Mouse (Mus musculus) lung, postnatal 36 days (tissue): ENCODE data around the gene Rbfox2.
A peak's percentile ranks its signal among the peaks of the same experiment; 100 is the strongest.
"Not testable (repeated sequence)": the region's sequence is repeated elsewhere in the genome, so short reads cannot be mapped to it uniquely, and the experiment has no call there.

Source experiments
- DNase-seq: peaks from one replicate; pipeline ENCODE4 v3.0.0; 2022; ENCODE audit warnings: mixed read lengths

Rbfox2 gene

DNA sequence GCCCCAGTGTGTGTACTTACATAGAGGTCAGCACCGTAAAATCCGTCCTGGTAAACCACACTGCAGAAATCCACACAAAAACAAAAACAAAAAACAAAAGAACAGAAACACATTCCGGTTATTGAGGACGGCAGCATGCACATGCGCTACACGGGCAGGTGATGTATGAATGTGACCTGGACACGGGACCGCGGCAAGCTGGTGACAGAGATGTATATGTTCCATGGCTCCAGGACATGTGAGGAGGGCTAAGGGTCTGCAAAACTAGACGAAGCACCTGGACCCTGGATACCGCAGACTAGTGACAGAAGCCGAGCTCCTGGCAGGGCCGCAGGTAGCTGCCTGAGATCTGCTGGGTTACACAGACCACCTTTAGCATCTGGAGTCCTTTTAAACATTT is 212.4 kb downstream of the Rbfox2 start:
- no peak for DNase-seq

DNA sequence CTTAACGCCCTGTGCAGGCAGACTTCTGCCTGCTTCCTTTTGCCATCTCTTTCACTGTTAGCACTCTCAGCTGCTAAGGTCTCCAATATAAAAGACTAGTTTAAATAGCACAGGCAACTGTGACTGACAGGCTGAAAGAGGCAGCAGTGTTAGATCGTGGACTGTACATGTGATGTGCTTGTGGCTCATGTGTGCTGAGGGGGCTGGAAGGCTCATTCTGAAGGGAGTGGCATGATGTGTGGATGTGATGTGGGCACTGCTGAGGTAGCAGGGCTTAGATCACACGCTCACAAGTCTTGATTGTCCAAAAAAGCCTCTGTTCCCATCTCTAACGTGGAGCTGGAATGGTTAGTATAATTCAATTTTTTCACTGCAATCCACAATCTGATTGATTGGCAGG is 215.4 kb downstream of the Rbfox2 start:
- DNase-seq = no peak

DNA sequence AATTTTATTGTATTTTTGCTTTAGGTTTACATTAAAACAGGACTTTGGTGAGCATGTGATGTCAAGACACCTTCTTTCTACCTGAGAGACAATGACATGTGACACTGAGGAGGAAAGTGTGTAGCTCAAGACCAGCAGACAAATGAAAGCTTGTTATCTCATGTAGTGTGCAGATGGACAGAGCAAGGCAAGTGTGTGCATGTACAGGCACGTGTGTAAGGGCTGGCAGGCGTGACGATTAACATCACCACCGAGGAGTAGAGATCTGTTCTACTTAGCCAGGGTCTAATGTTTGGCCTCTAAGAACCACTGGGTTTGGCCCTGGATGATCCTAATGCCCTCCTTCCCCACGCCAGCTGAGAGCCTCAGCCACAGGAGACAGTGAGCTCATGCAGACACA is 216.3 kb downstream of the Rbfox2 start:
- DNase-seq = no peak

DNA sequence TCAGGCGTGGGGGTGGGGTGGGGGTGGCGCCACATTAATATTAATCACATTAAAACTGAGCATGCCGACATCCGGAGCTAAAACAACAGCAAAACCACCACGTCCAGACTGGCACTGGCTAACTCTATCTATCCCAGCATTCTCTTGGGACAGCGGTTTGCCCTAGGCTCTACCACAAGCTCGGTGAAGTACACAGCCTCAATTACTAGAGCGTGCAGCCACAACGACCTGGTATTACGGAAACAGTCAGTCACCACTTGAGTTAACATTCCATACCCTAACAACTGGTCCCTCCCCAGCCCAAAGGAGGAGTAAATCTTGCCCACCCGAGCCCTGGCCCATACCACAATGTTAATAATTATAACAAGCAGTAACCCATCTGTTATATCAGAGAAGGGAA is 217.6 kb downstream of the Rbfox2 start:
- no peak for DNase-seq

DNA sequence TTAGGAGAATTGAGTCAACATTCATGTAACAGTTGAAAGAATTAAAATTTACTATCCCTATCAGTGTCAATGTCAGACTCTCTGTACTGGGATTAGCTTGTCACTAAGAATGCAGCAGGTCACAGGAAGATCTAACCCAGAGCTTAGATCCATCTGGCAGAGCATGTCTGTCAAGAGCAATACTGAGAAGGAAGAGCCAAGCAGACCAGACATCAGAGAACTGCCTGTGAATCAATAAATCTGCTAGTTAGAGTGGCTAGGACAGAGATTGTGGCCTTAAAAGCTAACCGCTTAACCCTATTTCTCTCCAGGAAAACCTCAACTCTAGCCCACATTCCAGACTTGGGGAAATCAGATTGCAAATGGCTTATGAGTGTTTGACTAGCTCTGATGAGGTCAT is 220.3 kb downstream of the Rbfox2 start:
- no peak for DNase-seq

DNA sequence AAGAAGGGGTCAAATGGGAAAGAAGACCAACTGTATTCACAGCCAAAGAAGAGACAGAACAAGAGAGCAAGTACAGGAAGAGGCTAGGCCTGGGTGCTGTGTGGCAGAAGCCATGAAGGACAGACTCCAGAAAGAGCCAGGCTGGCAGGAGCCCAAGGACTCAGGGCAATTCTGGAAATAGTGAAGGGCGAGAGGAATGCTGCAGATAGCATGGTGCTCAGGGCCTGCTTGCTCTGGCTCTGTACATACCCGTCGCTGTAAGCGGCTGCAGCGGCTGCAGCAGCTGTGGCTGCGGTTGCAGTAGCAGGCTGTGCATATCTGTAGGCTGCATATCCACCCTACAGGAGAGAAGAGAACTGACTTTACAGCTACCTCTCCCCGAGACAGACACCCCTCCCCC is 221.0 kb downstream of the Rbfox2 start:
- no peak for DNase-seq

DNA sequence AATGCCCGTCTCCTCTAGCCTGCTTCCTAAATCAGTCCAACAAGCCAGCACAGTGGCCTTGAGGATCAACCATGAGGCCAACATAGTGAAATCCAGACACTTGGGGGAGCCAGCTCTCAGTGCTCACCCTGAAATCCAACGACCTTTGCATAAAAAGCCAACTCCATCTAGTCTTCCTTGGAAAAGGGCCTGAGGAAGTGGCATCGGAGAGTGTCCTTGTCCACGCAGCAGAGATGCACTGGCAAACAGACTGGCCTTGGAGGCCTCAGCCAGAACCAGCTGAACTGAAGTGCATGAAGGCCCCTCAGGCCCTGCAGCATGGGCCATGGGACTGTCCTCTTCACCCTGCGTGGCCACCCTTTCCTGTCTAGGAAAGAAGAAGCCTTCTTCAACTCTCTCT is 225.3 kb downstream of the Rbfox2 start:
- no peak for DNase-seq

DNA sequence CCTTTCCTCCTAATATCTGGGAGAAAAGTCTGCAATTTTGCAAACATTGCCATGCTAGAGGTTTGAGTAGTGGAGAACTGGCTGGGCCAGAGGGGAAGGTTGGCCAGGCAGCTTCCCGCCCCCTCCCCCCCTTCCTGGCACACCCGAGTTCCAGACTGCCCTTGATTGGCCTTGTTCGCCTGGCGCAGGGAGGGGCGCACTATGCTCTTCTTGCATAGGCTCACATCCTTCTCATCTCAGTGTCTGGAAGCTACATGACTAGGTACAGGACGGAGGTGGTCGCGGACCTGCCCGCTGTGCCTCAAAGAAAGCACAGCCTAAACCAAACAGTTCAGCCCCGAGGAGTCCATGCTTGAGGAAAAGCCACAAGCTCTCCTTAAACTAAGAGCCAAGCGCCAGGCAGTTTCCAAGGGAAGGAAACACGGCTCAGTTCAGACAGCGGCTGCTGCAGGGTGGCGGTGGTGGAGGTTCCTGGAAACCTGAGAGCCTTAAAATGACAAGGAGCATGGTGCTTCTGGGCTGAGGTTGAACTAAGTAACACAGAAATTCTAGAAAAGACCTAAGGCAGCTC is 226.0 kb downstream of the Rbfox2 start:
- no peak for DNase-seq

DNA sequence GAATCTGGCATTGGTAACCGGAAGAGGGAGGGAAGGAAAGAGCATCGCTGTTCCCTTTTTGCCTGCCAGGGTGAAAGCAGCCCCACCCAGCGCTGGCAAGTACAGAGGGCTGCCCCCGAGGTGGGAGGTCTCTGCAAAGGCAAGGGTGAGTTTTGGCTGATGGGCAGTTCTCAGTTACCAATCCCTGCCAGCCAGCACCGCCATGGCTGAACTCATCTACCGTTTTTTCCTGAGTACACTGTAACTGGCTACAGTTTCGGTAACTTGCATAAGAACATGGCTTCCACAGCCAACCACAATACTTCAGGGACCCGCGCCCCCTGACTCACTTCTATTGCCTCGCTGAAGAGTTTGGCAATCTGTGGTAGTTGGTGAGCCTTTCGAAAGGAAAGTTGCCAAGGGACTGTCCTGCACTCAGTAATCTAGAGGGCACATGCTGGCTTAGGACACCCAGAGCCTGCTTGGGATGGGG is 226.9 kb downstream of the Rbfox2 start:
- peak; percentile 58 for DNase-seq

DNA sequence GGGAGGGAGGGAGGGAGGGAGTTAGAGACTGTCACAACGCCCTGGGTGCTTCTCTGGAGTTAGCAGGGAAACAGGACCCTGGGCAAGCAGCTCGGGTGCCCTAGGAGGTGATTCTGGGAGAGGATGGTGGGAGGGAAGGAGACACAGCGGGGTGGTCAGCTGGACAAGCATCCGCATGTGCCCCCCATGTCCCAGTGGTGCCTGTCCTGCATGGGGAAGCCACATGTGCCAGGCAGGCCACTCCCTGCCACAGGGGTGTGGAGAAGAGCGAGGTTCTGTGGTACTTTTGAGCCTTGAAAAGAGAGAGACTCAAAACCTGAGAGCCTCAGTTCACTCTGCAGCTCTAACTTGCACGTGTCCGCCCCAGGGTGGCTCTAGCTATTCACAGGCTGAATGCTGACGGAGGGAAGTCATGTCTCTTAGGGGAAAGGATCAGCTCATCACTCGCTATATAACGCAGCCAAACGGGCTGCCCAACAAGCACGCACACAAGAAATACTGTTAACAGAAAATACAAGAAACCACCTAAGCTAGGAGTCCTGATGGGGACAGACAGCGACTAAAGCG is 227.5 kb downstream of the Rbfox2 start:
- no peak for DNase-seq

DNA sequence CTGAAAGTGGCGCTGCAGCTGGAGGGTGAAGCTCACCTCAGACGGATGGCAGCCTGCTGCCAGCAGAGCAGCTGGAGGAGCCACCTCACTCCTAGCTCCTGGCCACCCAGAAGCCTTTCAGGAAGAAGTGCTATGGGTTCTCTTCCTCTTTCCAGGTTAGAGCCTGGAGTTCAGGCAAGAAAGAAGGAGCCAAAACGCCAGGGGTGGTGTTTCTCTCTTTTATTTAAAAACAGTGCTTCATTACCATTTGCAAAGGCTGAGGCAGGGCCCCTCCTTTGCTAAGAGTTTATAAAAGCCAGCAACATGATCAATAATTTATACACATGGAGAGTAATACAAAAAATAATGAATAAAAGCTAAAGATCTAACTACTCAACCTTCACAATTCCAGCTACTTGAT is 228.0 kb downstream of the Rbfox2 start:
- DNase-seq = no peak

DNA sequence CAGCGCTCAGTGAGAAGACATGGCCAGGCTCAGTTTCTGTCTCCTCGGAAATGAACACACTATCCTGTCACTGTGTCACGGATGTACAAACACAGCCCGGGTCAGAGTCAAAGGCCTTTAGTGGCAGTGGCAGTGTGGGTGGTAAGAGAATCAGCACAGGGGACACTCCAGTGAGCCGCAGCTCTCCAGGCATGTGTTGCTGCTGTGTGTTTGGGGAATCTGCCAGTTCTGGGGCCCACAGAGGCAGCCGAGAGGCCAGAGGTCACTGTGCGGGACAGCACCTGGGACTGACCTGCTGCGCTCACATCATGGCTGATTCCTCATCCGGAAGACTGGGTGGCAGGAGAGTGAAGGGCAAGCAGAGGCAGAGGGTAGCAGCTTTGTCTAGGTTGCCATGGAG is 228.9 kb downstream of the Rbfox2 start:
- DNase-seq = no peak

DNA sequence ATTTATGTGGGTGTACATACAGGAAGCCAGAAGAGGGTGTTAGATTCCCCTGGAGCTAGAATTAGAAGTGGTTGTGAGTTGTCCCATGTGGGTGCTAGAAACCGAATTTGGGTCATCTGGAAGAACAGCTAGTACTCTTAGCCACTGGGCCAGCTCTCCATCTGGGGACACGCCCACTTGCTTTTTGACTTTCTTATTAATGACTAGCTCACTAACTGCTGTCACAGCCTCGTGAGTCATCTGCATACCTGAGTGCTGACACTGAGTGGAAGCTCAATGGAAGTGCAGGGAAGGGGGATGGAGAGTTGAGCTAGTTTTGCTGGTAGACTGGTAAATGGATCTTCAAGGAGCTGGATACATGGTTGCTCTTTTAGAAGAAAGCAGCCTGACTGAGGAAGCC is 230.3 kb downstream of the Rbfox2 start:
- DNase-seq = peak; percentile 30

DNA sequence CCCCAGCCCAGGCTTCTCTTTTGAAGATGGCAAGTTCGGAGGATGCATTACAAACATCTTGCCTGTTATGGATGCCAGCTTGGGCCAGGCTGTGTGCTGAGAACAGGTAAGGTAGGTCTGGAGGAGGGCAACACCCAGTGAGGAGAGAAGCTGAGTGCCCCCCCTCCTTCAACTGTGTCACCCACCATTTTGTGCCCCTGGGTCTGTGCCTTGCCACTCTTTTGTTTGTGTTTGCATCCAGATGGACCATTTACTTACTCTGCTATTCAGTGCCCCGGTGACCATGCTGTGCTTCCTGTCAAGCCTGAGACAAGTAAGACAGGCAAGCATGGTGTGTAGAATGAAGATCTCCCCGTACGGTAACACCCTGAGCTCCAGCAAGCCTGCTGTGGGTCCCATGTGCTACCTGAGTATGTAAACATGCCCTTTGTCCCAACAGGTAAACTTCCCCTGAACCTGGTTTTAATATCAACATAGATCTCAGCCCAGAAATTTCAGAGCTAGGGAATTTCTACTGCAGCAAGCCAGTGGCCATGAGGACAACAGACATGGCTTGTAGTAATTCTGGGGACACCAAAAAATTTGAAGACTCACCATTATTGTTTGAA is 234.1 kb downstream of the Rbfox2 start:
- DNase-seq = no peak

DNA sequence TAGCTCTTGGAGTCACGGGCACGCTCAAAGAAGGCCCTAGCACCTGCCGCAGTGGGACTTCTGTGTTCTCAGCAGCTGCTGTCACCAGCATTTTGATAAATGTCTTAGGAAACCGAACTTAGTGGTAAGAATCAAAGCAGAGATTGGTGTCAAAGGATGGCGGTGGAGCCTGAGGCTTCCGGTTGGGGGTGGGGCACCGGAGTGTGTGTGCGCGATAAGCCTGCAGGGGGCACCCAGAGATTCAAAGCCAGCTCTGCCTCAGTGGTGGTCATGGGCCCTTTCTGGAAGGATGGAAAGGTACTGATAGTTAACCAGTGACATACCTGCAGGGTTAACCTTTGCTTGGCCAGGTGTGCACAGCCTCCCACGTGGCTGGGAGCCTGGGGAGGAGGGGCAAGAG is 235.3 kb downstream of the Rbfox2 start:
- peak; percentile 49 for DNase-seq

DNA sequence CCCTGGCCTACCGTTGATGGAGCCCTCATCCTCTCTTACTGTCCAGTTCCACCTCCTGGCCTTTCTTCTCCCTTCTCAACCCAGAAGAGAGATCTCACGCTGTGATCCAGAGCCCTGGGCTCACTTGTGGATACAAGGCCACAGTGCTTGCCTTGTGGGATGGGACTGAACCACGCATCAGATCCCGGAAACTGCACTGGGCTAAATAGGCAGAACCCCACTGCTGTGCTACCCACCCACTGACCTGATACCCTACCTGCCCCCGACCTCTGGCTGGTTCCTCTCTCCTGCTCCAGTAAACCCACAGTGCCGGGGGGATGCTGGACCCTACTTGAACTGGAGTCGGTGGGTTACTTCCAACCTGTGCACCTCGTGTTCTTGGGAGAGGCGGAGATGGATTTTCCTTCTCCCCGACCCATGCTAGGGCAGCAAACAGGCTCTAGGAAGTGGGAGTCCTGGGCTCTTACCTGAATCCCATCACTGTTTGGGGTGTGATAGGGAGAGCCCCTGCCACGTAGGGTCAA is 236.0 kb downstream of the Rbfox2 start:
- DNase-seq = no peak

DNA sequence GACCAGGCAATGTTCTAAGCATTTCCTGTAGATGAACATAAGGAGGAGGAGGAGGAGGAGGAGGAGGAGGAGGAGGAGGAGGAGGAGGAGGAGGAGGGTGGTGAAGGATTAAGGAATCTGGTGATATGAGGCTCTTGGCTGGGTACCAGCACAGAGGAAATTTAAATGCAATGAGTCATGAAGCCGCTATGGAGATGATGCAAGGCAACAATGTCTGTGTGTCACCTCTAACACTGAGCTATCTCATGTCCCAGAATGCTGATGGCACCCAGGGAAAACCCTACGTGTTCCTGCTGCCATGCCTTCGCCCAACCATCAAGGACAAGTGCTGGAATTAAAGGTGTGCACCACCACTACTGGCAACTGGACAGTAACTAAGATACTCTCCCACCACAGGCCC is 237.8 kb downstream of the Rbfox2 start:
- DNase-seq = peak; percentile 32

DNA sequence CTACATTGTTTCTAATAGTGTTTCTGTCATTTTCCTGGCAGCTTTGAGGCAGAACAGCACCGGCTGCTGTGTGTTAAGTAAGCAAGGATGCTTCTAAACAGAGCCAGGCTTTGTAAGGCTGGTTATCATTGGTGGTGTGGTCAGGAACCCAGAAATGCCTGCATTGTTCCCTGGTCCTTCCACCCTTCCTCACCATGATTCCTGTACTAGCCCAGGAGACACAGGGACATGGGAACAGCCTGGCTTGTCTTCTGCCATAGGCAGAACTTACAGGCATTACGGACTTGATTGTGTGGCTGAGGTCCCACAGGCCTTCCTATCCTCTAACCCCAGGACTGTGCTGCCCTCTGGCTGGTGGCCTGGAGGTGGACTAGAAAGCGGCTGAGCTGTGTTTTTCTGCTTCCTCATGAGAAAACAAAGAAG is 238.4 kb downstream of the Rbfox2 start:
- no peak for DNase-seq

DNA sequence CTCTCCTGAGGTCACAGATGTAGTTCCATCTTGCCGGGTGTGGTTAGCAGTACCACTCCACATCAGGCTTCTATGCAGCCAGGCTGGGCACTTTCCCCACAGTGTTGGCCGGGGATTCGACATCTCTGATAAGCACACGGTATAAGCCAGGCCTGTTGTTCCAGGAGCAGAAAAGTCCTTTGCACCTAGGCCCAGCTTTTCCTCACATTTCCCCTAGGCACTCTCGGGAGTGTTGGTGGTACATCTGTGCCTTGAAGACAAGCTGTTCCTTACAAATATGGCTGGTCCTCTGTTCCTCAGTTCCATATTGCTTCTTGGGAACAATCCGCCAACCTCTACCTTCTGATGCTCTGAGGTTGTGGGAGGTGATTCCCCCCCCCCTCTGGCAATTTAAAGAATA is 240.6 kb downstream of the Rbfox2 start:
- no peak for DNase-seq

DNA sequence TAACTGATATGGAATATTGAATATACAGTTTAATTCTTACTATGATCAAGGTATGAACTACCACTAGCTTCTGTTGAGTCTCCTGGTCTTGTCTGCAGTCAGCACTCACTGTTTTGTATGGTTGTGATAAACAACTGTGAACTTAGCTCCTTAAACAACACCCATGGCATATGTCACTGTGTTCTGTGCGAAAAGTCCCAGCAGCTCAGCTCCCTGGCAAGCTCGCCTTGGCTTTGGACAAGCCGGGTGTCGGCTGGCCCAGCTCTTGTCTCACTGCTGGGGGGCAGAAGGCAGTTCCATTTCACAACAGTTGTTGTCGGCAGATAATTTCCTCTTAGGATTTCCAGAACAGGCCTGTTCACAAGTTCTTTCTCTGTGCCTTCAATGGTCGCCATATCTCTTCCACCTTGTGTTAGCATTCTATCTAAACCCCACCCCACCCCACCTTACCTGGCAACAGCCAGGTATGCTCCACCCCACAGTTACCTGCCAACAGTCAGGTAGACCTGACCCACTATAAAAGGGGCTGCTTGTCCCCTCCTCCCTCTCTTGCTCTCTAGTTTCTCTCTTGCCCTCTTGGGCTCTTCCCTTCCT is 241.4 kb downstream of the Rbfox2 start:
- DNase-seq = peak; percentile 15

DNA sequence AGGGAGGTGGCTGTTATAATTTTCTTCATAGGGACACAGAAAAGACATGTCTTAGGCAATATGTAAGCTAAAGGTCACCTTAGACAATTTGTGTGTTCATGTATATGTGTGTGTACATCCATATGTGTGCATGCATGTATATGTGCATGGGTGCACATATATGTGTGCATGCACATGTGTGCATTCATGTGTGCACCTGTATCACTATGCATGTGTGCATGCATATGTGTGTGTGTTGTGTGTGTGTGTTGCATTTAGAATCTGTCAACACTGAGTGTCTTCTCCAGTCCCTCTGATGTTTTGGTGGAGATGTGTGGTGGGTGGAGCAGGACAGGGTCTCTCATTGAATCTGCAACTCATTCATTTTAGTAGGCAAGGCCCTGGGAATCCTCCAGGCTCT is 244.1 kb downstream of the Rbfox2 start:
- DNase-seq = no peak

DNA sequence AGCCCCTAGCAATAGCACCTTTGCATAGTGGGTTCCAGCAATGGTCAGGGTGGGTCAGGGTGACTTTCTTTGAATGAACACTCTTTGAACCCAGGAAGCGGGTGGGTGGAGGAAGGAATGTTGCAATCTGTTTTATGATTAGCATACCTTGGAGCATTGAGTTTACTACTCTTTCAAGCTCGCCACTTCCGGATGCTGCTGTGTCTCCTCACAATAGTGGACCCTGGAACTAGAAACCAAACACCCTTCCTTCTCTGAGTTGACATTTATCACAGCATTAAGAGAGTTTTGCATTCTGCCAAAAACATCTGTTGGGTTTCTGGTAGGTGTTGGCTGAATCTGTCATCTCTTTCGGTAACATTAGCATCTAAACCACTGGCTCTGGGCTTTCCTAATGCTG is 247.4 kb downstream of the Rbfox2 start:
- not testable (repeated sequence) for DNase-seq

DNA sequence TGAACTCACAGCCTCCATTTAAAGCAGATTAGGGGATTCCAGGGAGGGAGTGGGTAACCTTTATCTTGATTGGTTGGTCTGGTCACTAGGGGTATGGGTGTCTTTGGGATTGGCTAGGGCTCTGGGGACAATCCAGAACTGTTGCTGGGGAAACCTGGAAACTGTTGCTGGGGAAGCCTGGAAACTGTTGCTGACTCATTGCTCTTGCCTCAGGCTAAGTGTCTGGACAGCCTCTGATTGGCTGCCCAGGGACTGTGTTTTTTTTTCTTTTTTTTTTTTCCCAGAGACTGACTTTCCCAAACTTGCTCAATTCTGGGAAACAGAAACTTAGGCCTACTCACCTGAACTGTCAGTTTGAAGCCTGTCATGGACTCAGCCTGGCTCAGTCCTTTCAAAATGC is 248.2 kb downstream of the Rbfox2 start:
- no peak for DNase-seq

DNA sequence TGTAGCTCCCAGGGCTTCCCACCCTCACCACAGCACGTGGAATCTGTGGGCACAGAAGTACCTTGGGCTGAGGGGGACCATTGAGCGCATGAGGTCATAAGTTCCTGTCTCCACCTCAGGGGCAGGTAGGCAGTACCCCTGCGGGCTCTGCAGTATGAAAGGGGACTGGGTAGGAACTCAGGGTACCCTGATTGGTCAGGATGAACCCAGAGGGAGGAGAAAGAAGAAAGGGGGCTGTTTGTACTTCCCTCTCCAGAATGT is 250.1 kb downstream of the Rbfox2 start:
- no peak for DNase-seq
